Mouse (Mus musculus) embryonic facial prominence, embryonic 12.5 days (tissue): ENCODE data around the gene Rabif. TPM values are rescaled to one million over a fixed set of nuclear protein-coding genes. Genes with fewer than 3 reads are reported as not detected.
"Not testable (repeated sequence)": the region's sequence is repeated elsewhere in the genome, so short reads cannot be mapped to it uniquely, and the experiment has no call there.

Experiments used
- ATAC-seq: fragments of 200-750 bp; cut with Nextera tagmentation; 2 replicates; pipeline ENCODE4 v1.8.0; 2017; ENCODE audit not compliant: insufficient number of reproducible peaks, insufficient read depth, low FRiP score, low TSS enrichment
- H3K27ac ChIP-seq: fragments of 300-500 bp; sonication (generic); 2 replicates; pipeline ENCODE4 v1.5.1; 2016; ENCODE audit warnings: mild to moderate bottlenecking
- H3K27me3 ChIP-seq: fragments of 300-500 bp; sonication (generic); 2 replicates; pipeline ENCODE4 v1.6.1; 2016; ENCODE audit warnings: mild to moderate bottlenecking, moderate library complexity
- H3K36me3 ChIP-seq: fragments of 300-500 bp; sonication (generic); 2 replicates; pipeline ENCODE4 v1.6.1; 2016; ENCODE audit warnings: mild to moderate bottlenecking
- H3K4me1 ChIP-seq: fragments of 300-500 bp; sonication (generic); 2 replicates; pipeline ENCODE4 v1.6.1; 2016
- H3K4me2 ChIP-seq: fragments of 300-500 bp; sonication (generic); replicated peaks from 2 replicates; pipeline ENCODE4 v1.6.1; 2016; ENCODE audit warnings: mild to moderate bottlenecking, moderate library complexity
- H3K4me3 ChIP-seq: fragments of 300-500 bp; sonication (generic); 2 replicates; pipeline ENCODE4 v1.5.1; 2016; ENCODE audit warnings: mild to moderate bottlenecking
- H3K9ac ChIP-seq: fragments of 300-500 bp; sonication (generic); 2 replicates; pipeline ENCODE4 v1.6.1; 2016; ENCODE audit warnings: mild to moderate bottlenecking, moderate library complexity
- H3K9me3 ChIP-seq: fragments of 300-500 bp; sonication (generic); 2 replicates; pipeline ENCODE4 v1.6.1; 2016; ENCODE audit warnings: mild to moderate bottlenecking, moderate library complexity
- WGBS: fragments of 180-500 bp; shearing (Covaris S2); methylation state at CpG from one replicate; pipeline ENCODE4 v1.1.7; 2016; 5-methylcytosine and 5-hydroxymethylcytosine counted together
- polyA plus RNA-seq: library from polyadenylated mRNA; unstranded; fragments of >200 nt; fragmentation: Nextera tagmentation; extraction: Ambion mirVana; gene quantifications from 2 replicates; pipeline ENCODE4 v1.2.1, GENCODE M21; 2016

The Rabif gene
- 38.4 TPM in 2 replicates for polyA plus RNA-seq

DNA sequence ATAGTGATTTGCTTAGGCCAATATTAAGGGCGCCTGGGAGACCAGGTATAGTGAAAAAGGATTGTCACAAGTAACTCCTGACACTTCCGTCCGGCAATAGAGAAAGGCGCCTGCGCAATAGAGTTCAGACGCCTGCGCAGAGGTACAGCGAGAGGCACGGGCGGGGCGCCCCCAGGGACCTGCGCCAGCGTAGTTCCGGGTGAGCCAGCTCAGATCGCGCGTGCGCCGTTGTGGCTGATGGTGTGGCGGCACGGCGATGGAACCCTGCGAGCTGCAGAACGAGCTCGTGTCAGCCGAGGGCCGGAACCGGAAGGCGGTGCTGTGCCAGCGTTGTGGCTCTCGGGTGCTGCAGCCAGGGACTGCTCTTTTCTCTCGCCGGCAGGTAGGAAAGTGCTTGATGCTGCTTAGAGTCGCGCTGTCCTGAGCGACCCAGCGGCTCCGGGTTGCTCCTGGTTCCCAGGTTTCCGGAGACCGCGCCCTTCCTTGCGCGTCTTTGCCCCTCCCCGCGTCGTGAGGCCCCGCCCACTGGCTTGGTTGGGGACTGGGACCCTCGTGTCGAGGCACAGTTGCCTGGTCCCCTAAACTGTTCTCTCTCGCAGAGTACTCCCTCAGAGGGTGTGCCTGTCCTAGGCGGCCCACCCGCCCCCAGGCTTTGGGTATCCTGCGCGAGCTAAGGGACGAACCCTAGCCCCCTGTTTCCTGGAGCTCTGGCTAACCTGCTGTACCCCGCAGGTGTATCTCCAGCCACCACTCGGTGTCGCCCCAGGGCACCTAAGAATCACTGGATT is at the start of gene Rabif:
Gene Rabif, plus strand, starts transcription at position 221 of the 788 bp plus-strand sequence.
- peak within 1 kb of the TSS; percentile 73 for H3K4me3 ChIP-seq
- H3K27me3 ChIP-seq = no peaks in the 10 kb centered on the region
- peaks cover 10% of the 10 kb centered on the region for H3K36me3 ChIP-seq
- under 1% methylated on average over 58 of the region's 58 CpGs for WGBS
- peak; percentile 98 for ATAC-seq
- H3K4me2 ChIP-seq = peak within 1 kb of the TSS; percentile 55
- peaks cover 9% of the 10 kb centered on the region; the same call in 1 of the 2 replicates for H3K4me1 ChIP-seq
- no peaks in the 10 kb centered on the region for H3K9me3 ChIP-seq
- peak within 1 kb of the TSS; percentile 62 for H3K9ac ChIP-seq
- H3K27ac ChIP-seq = peak within 1 kb of the TSS; percentile 94

DNA sequence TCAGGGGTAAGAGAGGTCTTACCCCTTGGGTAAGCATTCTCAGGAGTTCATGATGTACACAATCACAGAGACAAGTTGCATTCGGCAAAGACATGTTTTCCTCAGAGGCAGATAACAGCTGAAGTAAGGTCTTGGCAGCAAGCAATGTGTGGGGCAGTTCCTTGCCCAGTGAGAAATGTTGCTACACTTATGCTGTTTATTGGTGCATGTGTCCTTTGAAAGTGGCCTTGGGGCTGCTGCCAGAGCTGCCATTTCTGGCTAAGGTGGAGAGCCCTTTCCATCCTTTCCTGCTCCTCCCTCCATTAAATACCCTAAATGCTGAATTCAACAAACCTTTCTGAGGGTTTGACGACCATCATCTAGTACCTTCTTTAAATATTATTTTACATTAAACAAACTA is 49.0 kb upstream of the Rabif start:
- no peaks in the 10 kb centered on the region for H3K36me3 ChIP-seq
- H3K27me3 ChIP-seq = no peaks in the 10 kb centered on the region
- H3K9me3 ChIP-seq = no peaks in the 10 kb centered on the region
- no peak overlapping the region for H3K27ac ChIP-seq
- 89% methylated on average over 2 of the region's 2 CpGs for WGBS
- no peaks in the 10 kb centered on the region for H3K4me1 ChIP-seq
- ATAC-seq = no peak
- H3K4me2 ChIP-seq = no peak overlapping the region
- no peak overlapping the region for H3K4me3 ChIP-seq
- no peak overlapping the region for H3K9ac ChIP-seq

- not testable (repeated sequence) for H3K9me3 ChIP-seq, H3K36me3 ChIP-seq, H3K4me2 ChIP-seq, H3K27ac ChIP-seq, H3K27me3 ChIP-seq, H3K4me1 ChIP-seq, ATAC-seq, H3K4me3 ChIP-seq, H3K9ac ChIP-seq
- WGBS = 78% methylated on average over 3 of the region's 3 CpGs
Observed at GRCm38 (mm10) chr1:134448537-134448936, 45.9 kb upstream of the Rabif start.

DNA sequence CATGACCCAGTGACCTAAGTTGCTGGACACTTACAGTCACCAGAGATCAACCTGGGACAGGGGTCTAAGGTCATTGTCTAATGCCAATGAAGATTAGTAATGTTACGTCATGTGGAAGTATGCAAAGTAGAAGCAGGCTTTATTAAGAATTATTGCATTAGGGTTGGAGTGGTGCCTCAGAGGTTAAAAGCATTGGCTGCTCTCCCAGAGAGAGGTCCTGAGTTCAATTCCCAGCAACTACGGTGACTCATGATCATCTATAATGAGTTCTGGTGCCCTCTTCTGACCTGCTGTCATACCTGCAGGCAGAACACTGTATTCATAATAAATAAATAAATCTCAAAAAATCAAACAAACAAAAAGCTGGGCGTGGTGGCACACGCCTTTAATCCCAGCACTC is 44.2 kb upstream of the Rabif start:
- no peak for ATAC-seq
- 82% methylated on average over 4 of the region's 4 CpGs for WGBS
- H3K9me3 ChIP-seq = no peaks in the 10 kb centered on the region

GRCm38 (mm10) chr1:134450986-134451385 is 43.5 kb upstream of the Rabif start:
- ATAC-seq = no peak
- H3K4me3 ChIP-seq = no peak overlapping the region
- H3K9ac ChIP-seq = no peak overlapping the region
- H3K36me3 ChIP-seq = no peaks in the 10 kb centered on the region
- 38% methylated on average over 3 of the region's 3 CpGs for WGBS
- peaks cover under 1% of the 10 kb centered on the region; the same call in 1 of the 2 replicates for H3K4me1 ChIP-seq
- no peak overlapping the region for H3K27ac ChIP-seq
- H3K4me2 ChIP-seq = no peak overlapping the region
- no peaks in the 10 kb centered on the region for H3K9me3 ChIP-seq
- H3K27me3 ChIP-seq = no peaks in the 10 kb centered on the region

More for the DNA sequence above, 44.2 kb upstream of the Rabif start:
- Histone ChIP-seq H3K27me3 (no peaks in the 10 kb centered on the region), H3K9ac (no peak overlapping the region), H3K4me1 (no peaks in the 10 kb centered on the region), H3K27ac (no peak overlapping the region), H3K4me3 (no peak overlapping the region), H3K4me2 (no peak overlapping the region), H3K36me3 (no peaks in the 10 kb centered on the region)

DNA sequence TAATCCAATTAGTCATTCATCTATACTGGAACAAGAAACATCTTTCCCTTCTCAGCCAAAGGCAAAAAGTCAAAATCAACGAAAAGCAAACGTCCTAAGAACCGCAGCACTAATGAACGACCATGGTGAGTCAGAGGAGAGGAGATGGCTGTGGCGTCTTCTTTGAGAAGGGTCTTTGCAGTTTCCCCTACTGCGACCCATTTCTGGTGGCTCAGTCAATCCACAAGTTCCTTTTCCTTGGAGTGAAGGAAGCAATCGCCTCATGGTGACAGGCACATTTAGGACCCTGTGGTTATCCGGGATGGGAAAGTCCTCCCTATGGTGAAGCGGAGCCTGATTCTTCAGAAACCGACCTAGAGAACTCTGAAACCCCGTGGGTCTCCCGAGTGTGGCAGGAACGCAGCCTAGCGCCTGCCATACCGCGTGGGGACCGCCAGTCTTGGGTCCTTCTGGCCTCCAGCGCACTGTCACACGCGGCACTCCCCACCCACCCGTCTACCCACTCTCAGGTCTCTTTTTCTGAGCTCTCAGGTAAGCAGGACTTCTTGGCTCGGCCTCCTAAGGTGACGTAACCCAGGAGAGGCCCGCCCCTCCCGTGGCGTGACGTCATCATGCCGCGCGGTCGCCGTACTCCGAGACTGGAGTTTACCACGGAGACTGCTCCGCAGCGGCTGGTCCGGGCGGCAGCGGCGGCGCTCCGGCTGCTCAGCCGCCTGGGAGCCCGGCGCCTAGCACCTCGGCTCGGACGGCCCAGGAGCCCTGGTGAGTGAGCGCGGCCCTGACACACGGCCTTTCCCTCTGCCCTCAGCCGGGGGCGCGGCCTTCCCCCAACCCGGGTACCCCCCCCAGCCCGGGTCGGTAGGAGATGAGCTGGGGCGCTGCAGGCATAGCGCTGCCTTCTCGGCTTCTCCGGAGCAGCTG is 39.3 kb upstream of the Rabif start, which contains the start of gene Klhl12:
Gene Klhl12, plus strand, starts transcription at position 628 of the 921 bp plus-strand sequence.
- ATAC-seq = peak; percentile 75
- Histone ChIP-seq H3K9me3 (no peaks in the 10 kb centered on the region), H3K36me3 (peaks cover 9% of the 10 kb centered on the region), H3K4me3 (peak within 1 kb of the TSS; percentile 89), H3K4me2 (peak within 1 kb of the TSS; percentile 72), H3K9ac (peak within 1 kb of the TSS; percentile 81), H3K27ac (peak within 1 kb of the TSS; percentile 72), H3K4me1 (peaks cover 8% of the 10 kb centered on the region), H3K27me3 (no peaks in the 10 kb centered on the region)
- WGBS = 1% methylated on average over 61 of the region's 61 CpGs

DNA sequence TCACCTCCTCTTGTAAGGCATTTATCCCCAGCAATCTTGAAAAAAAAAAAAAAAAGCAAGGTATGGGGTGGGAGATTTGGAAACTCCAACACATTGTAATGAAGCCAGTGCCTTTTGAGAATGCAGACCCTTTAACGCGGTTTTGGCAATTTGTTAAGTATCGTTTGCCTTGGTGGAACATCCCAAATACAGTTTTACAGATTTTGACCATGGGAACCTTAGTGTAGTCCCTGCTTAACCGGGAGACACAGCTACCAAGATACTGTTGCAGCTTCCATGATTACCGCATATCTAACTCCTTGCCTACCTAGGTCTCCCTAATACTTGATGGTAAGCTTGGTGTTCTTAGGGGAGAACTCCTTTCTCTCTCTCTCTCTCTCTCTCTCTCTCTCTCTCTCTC is 38.4 kb upstream of the Rabif start:
- peak overlapping the region; percentile 81 for H3K9ac ChIP-seq
- peak overlapping the region; percentile 89 for H3K4me3 ChIP-seq
- H3K27ac ChIP-seq = no peak overlapping the region
- peaks cover 16% of the 10 kb centered on the region for H3K36me3 ChIP-seq
- H3K4me2 ChIP-seq = peak overlapping the region; percentile 72
- no peaks in the 10 kb centered on the region for H3K9me3 ChIP-seq
- peaks cover 8% of the 10 kb centered on the region for H3K4me1 ChIP-seq
- H3K27me3 ChIP-seq = no peaks in the 10 kb centered on the region
- 23% methylated on average over 5 of the region's 5 CpGs for WGBS
- no peak for ATAC-seq

DNA sequence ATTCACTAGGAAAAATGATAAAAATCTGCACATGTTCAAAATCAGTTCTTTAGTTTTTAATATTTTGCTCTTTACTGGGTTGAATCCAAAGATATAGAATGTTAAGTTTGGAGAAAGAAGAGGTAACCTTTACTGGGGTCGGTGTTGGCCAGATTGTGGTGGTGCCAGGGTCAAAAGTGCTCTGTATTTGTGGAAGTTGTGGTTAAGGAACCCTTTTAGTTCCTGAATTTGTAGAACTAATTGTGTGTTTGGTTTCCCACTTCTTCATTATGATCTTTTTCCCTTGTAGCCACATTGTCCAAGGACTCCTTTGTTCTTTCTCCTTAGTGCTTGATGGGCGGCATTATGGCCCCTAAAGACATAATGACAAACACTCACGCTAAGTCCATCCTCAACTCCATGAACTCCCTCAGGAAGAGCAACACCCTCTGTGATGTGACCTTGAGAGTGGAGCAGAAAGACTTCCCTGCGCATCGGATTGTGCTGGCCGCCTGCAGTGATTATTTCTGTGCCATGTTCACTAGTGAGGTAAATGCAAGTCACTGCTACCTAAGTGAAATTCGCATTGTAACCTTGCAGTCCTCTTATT is 36.2 kb upstream of the Rabif start:
- H3K27me3 ChIP-seq = no peaks in the 10 kb centered on the region
- no peaks in the 10 kb centered on the region for H3K9me3 ChIP-seq
- no peak overlapping the region for H3K4me2 ChIP-seq
- peaks cover 8% of the 10 kb centered on the region for H3K4me1 ChIP-seq
- no peak overlapping the region for H3K27ac ChIP-seq
- H3K9ac ChIP-seq = no peak overlapping the region
- ATAC-seq = no peak
- H3K36me3 ChIP-seq = peaks cover 24% of the 10 kb centered on the region
- 91% methylated on average over 7 of the region's 7 CpGs for WGBS
- no peak overlapping the region for H3K4me3 ChIP-seq

GRCm38 (mm10) chr1:134460294-134461284 is 33.9 kb upstream of the Rabif start:
- Histone ChIP-seq H3K4me1 (peaks cover 8% of the 10 kb centered on the region), H3K27me3 (no peaks in the 10 kb centered on the region), H3K36me3 (peaks cover 35% of the 10 kb centered on the region), H3K4me3 (no peak overlapping the region), H3K9me3 (no peaks in the 10 kb centered on the region), H3K9ac (no peak overlapping the region), H3K4me2 (no peak overlapping the region), H3K27ac (no peak overlapping the region)
- WGBS = 92% methylated on average over 1 of the region's 1 CpGs
- no peak for ATAC-seq

- no peak overlapping the region for H3K9ac ChIP-seq
- no peaks in the 10 kb centered on the region for H3K9me3 ChIP-seq
- no peaks in the 10 kb centered on the region for H3K4me1 ChIP-seq
- H3K27me3 ChIP-seq = no peaks in the 10 kb centered on the region
- H3K27ac ChIP-seq = no peak overlapping the region
- no peak overlapping the region for H3K4me3 ChIP-seq
- no peak overlapping the region for H3K4me2 ChIP-seq
- WGBS = 92% methylated on average over 2 of the region's 2 CpGs
- H3K36me3 ChIP-seq = peaks cover 71% of the 10 kb centered on the region
- no peak for ATAC-seq
Observed at GRCm38 (mm10) chr1:134484623-134485022, 9.8 kb upstream of the Rabif start.
